Mouse (Mus musculus) limb, embryonic 12.5 days (tissue): ENCODE measurements around the gene Ackr2. TPM values are rescaled to one million over a fixed set of nuclear protein-coding genes. Genes with fewer than 3 reads are reported as not detected.
A peak's percentile ranks its signal among the peaks of the same experiment; 100 is the strongest.

ENCODE experiments used
- ATAC-seq: fragments of 200-750 bp; cut with Nextera tagmentation; 2 replicates; pipeline ENCODE4 v1.8.0; 2017; ENCODE audit warnings: low read depth, moderate TSS enrichment; ENCODE audit not compliant: insufficient number of reproducible peaks, insufficient read depth, low FRiP score, low TSS enrichment
- H3K27ac ChIP-seq: fragments of 300-500 bp; sonication (generic); 2 replicates; pipeline ENCODE4 v1.5.1; 2016; ENCODE audit warnings: mild to moderate bottlenecking, moderate library complexity
- H3K27me3 ChIP-seq: fragments of 300-500 bp; sonication (generic); 2 replicates; pipeline ENCODE4 v1.6.1; 2016; ENCODE audit warnings: mild to moderate bottlenecking, moderate library complexity
- H3K36me3 ChIP-seq: fragments of 300-500 bp; sonication (generic); 2 replicates; pipeline ENCODE4 v1.6.1; 2016; ENCODE audit warnings: mild to moderate bottlenecking, moderate library complexity
- H3K4me1 ChIP-seq: fragments of 300-500 bp; sonication (generic); replicated peaks from 2 replicates; pipeline ENCODE4 v1.6.1; 2016
- H3K4me2 ChIP-seq: fragments of 300-500 bp; sonication (generic); 2 replicates; pipeline ENCODE4 v1.6.1; 2016; ENCODE audit warnings: mild to moderate bottlenecking, moderate library complexity
- H3K4me3 ChIP-seq: fragments of 300-500 bp; sonication (generic); replicated peaks from 2 replicates; pipeline ENCODE4 v1.5.1; 2016; ENCODE audit warnings: mild to moderate bottlenecking
- H3K9ac ChIP-seq: fragments of 300-500 bp; sonication (generic); replicated peaks from 2 replicates; pipeline ENCODE4 v1.6.1; 2016; ENCODE audit warnings: mild to moderate bottlenecking, moderate library complexity
- H3K9me3 ChIP-seq: fragments of 300-500 bp; sonication (generic); 2 replicates; pipeline ENCODE4 v1.6.1; 2016; ENCODE audit warnings: mild to moderate bottlenecking, moderate library complexity
- WGBS: fragments of 180-500 bp; shearing (Covaris S2); methylation state at CpG from one replicate; pipeline ENCODE4 v1.1.7; 2016; 5-methylcytosine and 5-hydroxymethylcytosine counted together
- polyA plus RNA-seq: library from polyadenylated mRNA; unstranded; fragments of >200 nt; fragmentation: Nextera tagmentation; extraction: Ambion mirVana; gene quantifications from 2 replicates; pipeline ENCODE4 v1.2.1, GENCODE M21; 2016

Ackr2 gene
- 0.50 TPM in 1 of 2 replicates, not detected in the other for polyA plus RNA-seq

- Histone ChIP-seq H3K9ac (no peak within 1 kb of the TSS), H3K36me3 (no peaks in the 10 kb centered on the region), H3K4me2 (no peak within 1 kb of the TSS), H3K9me3 (no peaks in the 10 kb centered on the region), H3K4me1 (no peaks in the 10 kb centered on the region), H3K27ac (no peak within 1 kb of the TSS), H3K4me3 (no peak within 1 kb of the TSS), H3K27me3 (peaks cover 5% of the 10 kb centered on the region; the same call in 1 of the 2 replicates)
- 79% methylated on average over 9 of the region's 9 CpGs for WGBS
- ATAC-seq, result no peak
These were observed at the start of gene Ackr2 for GRCm38 (mm10) chr9:121898245-121898644. Ackr2 (plus strand) TSS chr9:121898355.

GRCm38 (mm10) chr9:121854246-121854645 is 43.9 kb upstream of the Ackr2 start:
- WGBS, result 87% methylated on average over 3 of the region's 3 CpGs
- Histone ChIP-seq H3K4me1 (peaks cover 3% of the 10 kb centered on the region; the same call in 1 of the 2 replicates), H3K4me2 (no peak overlapping the region), H3K27me3 (no peaks in the 10 kb centered on the region), H3K36me3 (peaks cover 25% of the 10 kb centered on the region), H3K27ac (no peak overlapping the region), H3K4me3 (no peak overlapping the region), H3K9me3 (no peaks in the 10 kb centered on the region), H3K9ac (no peak overlapping the region)
- no peak for ATAC-seq

GRCm38 (mm10) chr9:121856649-121857416 is 41.3 kb upstream of the Ackr2 start:
- ATAC-seq, result no peak
- H3K27me3 ChIP-seq, result no peaks in the 10 kb centered on the region
- H3K9ac ChIP-seq, result peak overlapping the region; percentile 83
- peaks cover 5% of the 10 kb centered on the region for H3K36me3 ChIP-seq
- peak overlapping the region; percentile 83 for H3K4me3 ChIP-seq
- no peaks in the 10 kb centered on the region for H3K9me3 ChIP-seq
- peak overlapping the region; percentile 86 for H3K4me2 ChIP-seq
- H3K4me1 ChIP-seq, result peaks cover 3% of the 10 kb centered on the region; the same call in 1 of the 2 replicates
- WGBS, result 3% methylated on average over 39 of the region's 39 CpGs
- H3K27ac ChIP-seq, result peak overlapping the region; percentile 95

- Histone ChIP-seq H3K36me3 (no peaks in the 10 kb centered on the region), H3K4me1 (peaks cover 3% of the 10 kb centered on the region; the same call in 1 of the 2 replicates), H3K4me2 (peak overlapping the region; percentile 86), H3K9me3 (no peaks in the 10 kb centered on the region), H3K4me3 (peak overlapping the region; percentile 83), H3K27me3 (no peaks in the 10 kb centered on the region), H3K9ac (peak overlapping the region; percentile 83), H3K27ac (peak overlapping the region; percentile 95)
- ATAC-seq, result peak; percentile 98
- WGBS, result under 1% methylated on average over 70 of the region's 70 CpGs
These were observed 40.5 kb upstream of the Ackr2 start for GRCm38 (mm10) chr9:121857474-121858152.

- Histone ChIP-seq H3K9ac (peak within 1 kb of the TSS; percentile 83), H3K27me3 (no peaks in the 10 kb centered on the region), H3K27ac (peak within 1 kb of the TSS; percentile 95), H3K4me2 (peak within 1 kb of the TSS; percentile 86), H3K9me3 (no peaks in the 10 kb centered on the region), H3K4me3 (peak within 1 kb of the TSS; percentile 83), H3K4me1 (peaks cover 3% of the 10 kb centered on the region; the same call in 1 of the 2 replicates), H3K36me3 (no peaks in the 10 kb centered on the region)
- 23% methylated on average over 6 of the region's 6 CpGs for WGBS
- no peak for ATAC-seq
These were observed 40.0 kb upstream of the Ackr2 start, which contains the start of gene Higd1a for GRCm38 (mm10) chr9:121858153-121858488. Higd1a (minus strand) TSS chr9:121858362.

GRCm38 (mm10) chr9:121859345-121859744 is 38.8 kb upstream of the Ackr2 start:
- Histone ChIP-seq H3K27ac (no peak overlapping the region), H3K27me3 (no peaks in the 10 kb centered on the region), H3K9me3 (no peaks in the 10 kb centered on the region), H3K4me2 (no peak overlapping the region), H3K4me1 (peaks cover 3% of the 10 kb centered on the region; the same call in 1 of the 2 replicates), H3K4me3 (no peak overlapping the region), H3K36me3 (no peaks in the 10 kb centered on the region), H3K9ac (no peak overlapping the region)
- WGBS, result 91% methylated on average over 2 of the region's 2 CpGs
- no peak for ATAC-seq

GRCm38 (mm10) chr9:121860921-121861320 is 37.2 kb upstream of the Ackr2 start:
- H3K27ac ChIP-seq, result no peak overlapping the region
- H3K9ac ChIP-seq, result no peak overlapping the region
- no peaks in the 10 kb centered on the region for H3K9me3 ChIP-seq
- no peak overlapping the region for H3K4me2 ChIP-seq
- no peaks in the 10 kb centered on the region for H3K27me3 ChIP-seq
- WGBS, result 78% methylated on average over 2 of the region's 2 CpGs
- no peak overlapping the region for H3K4me3 ChIP-seq
- no peaks in the 10 kb centered on the region for H3K36me3 ChIP-seq
- H3K4me1 ChIP-seq, result no peaks in the 10 kb centered on the region; the same call in 1 of the 2 replicates
- ATAC-seq, result no peak

- no peaks in the 10 kb centered on the region for H3K9me3 ChIP-seq
- no peaks in the 10 kb centered on the region for H3K4me1 ChIP-seq
- no peaks in the 10 kb centered on the region for H3K36me3 ChIP-seq
- H3K27me3 ChIP-seq, result no peaks in the 10 kb centered on the region
- H3K9ac ChIP-seq, result no peak overlapping the region
- no peak overlapping the region for H3K4me2 ChIP-seq
- H3K27ac ChIP-seq, result no peak overlapping the region
- WGBS, result 66% methylated on average over 4 of the region's 4 CpGs
- ATAC-seq, result no peak
- no peak overlapping the region for H3K4me3 ChIP-seq
These were observed 33.3 kb upstream of the Ackr2 start for GRCm38 (mm10) chr9:121864837-121865236.

- Histone ChIP-seq H3K4me2 (no peak overlapping the region), H3K36me3 (no peaks in the 10 kb centered on the region), H3K27ac (no peak overlapping the region), H3K4me3 (no peak overlapping the region), H3K9me3 (no peaks in the 10 kb centered on the region), H3K4me1 (no peaks in the 10 kb centered on the region), H3K9ac (no peak overlapping the region), H3K27me3 (no peaks in the 10 kb centered on the region)
- WGBS, result 50% methylated on average over 3 of the region's 3 CpGs
- ATAC-seq, result no peak
These were observed 32.6 kb upstream of the Ackr2 start for GRCm38 (mm10) chr9:121865425-121866008.

GRCm38 (mm10) chr9:121867632-121868031 is 30.5 kb upstream of the Ackr2 start:
- no peaks in the 10 kb centered on the region for H3K9me3 ChIP-seq
- H3K9ac ChIP-seq, result no peak overlapping the region
- H3K4me2 ChIP-seq, result no peak overlapping the region
- WGBS, result 94% methylated on average over 6 of the region's 6 CpGs
- H3K4me1 ChIP-seq, result no peaks in the 10 kb centered on the region
- ATAC-seq, result no peak
- no peaks in the 10 kb centered on the region; the same call in 1 of the 2 replicates for H3K27me3 ChIP-seq
- H3K4me3 ChIP-seq, result no peak overlapping the region
- no peaks in the 10 kb centered on the region for H3K36me3 ChIP-seq
- H3K27ac ChIP-seq, result no peak overlapping the region

- no peaks in the 10 kb centered on the region for H3K36me3 ChIP-seq
- no peak overlapping the region for H3K27ac ChIP-seq
- H3K4me2 ChIP-seq, result no peak overlapping the region
- peaks cover 2% of the 10 kb centered on the region; the same call in 1 of the 2 replicates for H3K27me3 ChIP-seq
- H3K4me3 ChIP-seq, result no peak overlapping the region
- WGBS, result 78% methylated on average over 6 of the region's 6 CpGs
- H3K4me1 ChIP-seq, result no peaks in the 10 kb centered on the region
- no peak overlapping the region for H3K9ac ChIP-seq
- H3K9me3 ChIP-seq, result no peaks in the 10 kb centered on the region
- ATAC-seq, result no peak
These were observed 29.9 kb upstream of the Ackr2 start for GRCm38 (mm10) chr9:121868236-121868635.
